Mouse (Mus musculus): ENCODE results near the gene Hoxa7.

DNA sequence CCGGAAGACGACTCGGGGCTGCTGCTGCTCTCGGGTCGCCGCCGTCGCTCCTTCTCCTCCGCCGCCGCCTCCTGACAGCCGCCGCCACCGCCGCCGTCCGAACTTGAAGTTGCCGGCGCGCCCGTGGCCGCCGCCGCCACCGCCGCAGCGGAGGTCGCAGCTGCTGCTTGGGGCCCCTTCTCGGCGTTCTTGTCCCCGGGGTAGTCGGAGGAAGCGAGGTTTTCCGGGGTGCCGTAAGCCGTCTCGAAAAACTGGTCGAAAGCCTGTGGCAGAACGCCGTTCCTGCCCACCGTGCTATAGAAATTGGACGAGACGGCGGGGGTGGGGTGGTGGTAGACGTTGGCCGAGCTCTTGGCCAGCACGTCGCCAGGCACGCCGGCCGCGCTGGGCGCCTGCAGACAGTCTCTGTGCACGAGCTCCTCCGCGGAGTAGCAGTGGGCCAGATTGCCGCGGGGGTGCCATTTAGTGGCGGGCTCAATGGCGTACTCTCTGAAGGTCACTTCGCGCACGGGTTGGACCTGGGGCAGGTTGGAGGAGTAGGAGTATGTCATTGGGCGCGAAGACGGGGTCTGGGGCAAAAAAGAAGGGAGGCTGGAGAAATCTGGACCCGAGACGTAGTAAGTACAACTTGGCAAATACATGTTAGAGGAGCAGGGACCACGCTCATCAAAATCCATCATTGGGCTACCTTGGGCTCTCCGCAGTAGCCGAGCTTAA is 23.5 kb upstream of the Hoxa7 start:
- TF ChIP-seq POLR2A (IDR thresholded peaks at IDR 0.05; ENCODE audit: borderline replicate concordance, low read depth, low read length) (no peak), CTCF (IDR thresholded peaks at IDR 0.05; ENCODE audit: low read depth, low read length) (no peak)
